Mouse (Mus musculus) neural tube, embryonic 14.5 days (tissue): ENCODE measurements around the gene Sinhcaf. TPM values are rescaled to one million over a fixed set of nuclear protein-coding genes. Genes with fewer than 3 reads are reported as not detected.
"Not testable (repeated sequence)": the region's sequence is repeated elsewhere in the genome, so short reads cannot be mapped to it uniquely, and the experiment has no call there.

Experiments
- ATAC-seq: fragments of 200-750 bp; cut with Nextera tagmentation; 2 replicates; pipeline ENCODE4 v1.8.0; 2017; ENCODE audit warnings: low read depth, mild to moderate bottlenecking, moderate TSS enrichment, moderate library complexity
- H3K27ac ChIP-seq: fragments of 300-500 bp; sonication (generic); 2 replicates; pipeline ENCODE4 v1.5.1; 2014; ENCODE audit warnings: low read depth, mild to moderate bottlenecking, control low read depth, low read length, moderate library complexity, mixed read lengths
- H3K27me3 ChIP-seq: fragments of 300-500 bp; sonication (generic); 2 replicates; pipeline ENCODE4 v1.6.1; 2014; ENCODE audit warnings: low read length; ENCODE audit not compliant: control insufficient read depth, insufficient read depth
- H3K36me3 ChIP-seq: fragments of 300-500 bp; sonication (generic); 2 replicates; pipeline ENCODE4 v1.6.1; 2014; ENCODE audit warnings: low read length, mixed read lengths; ENCODE audit not compliant: control insufficient read depth, insufficient read depth
- H3K4me1 ChIP-seq: fragments of 300-500 bp; sonication (generic); 2 replicates; pipeline ENCODE4 v1.6.1; 2014; ENCODE audit warnings: low read length; ENCODE audit not compliant: control insufficient read depth, insufficient read depth
- H3K4me2 ChIP-seq: fragments of 300-500 bp; sonication (generic); 2 replicates; pipeline ENCODE4 v1.6.1; 2014; ENCODE audit warnings: mild to moderate bottlenecking, low read depth, low read length, control low read depth
- H3K4me3 ChIP-seq: fragments of 300-500 bp; sonication (generic); 2 replicates; pipeline ENCODE4 v1.5.1; 2014; ENCODE audit warnings: low read depth, low read length, control low read depth, mixed read lengths
- H3K9ac ChIP-seq: fragments of 300-500 bp; sonication (generic); replicated peaks from 2 replicates; pipeline ENCODE4 v1.6.1; 2014; ENCODE audit warnings: low read depth, mild to moderate bottlenecking, control low read depth, low read length, mixed read lengths
- H3K9me3 ChIP-seq: fragments of 300-500 bp; sonication (generic); 2 replicates; pipeline ENCODE4 v1.6.1; 2016; ENCODE audit warnings: low read length; ENCODE audit not compliant: control insufficient read depth
- WGBS: fragments of 180-500 bp; shearing (Covaris S2); extraction: QIAGEN DNeasy Blood & Tissue Kit; methylation state at CpG from one replicate; pipeline ENCODE4 v1.1.7; 2014; 5-methylcytosine and 5-hydroxymethylcytosine counted together
- polyA plus RNA-seq: library from polyadenylated mRNA; unstranded; fragments of >200 nt; fragmentation: Nextera tagmentation; extraction: Ambion mirVana; gene quantifications from 2 replicates; pipeline ENCODE4 v1.2.1, GENCODE M21; 2014

Gene Sinhcaf
- polyA plus RNA-seq, 1 experiment from 2014 or later, result 35.5 TPM

GRCm38 (mm10) chr6:148940383-148940782, 5.9 kb downstream of the Sinhcaf start:
- WGBS, result 98% methylated on average over 2 of the region's 3 CpGs
- H3K36me3 ChIP-seq, H3K4me3 ChIP-seq, H3K9ac ChIP-seq, H3K27me3 ChIP-seq, ATAC-seq, H3K4me2 ChIP-seq, H3K4me1 ChIP-seq, H3K9me3 ChIP-seq, H3K27ac ChIP-seq: not testable (repeated sequence)

GRCm38 (mm10) chr6:148937693-148938092, 8.6 kb downstream of the Sinhcaf start:
- Histone ChIP-seq H3K36me3 (no peaks in the 10 kb centered on the region), H3K4me1 (0 out of 2 replicates have a peak, but pooled peaks cover 2% of the 10 kb centered on the region), H3K9me3 (no peaks in the 10 kb centered on the region), H3K27ac (no peak overlapping the region), H3K4me3 (no peak overlapping the region), H3K27me3 (no peaks in the 10 kb centered on the region), H3K9ac (no peak overlapping the region), H3K4me2 (no peak overlapping the region)
- 40% methylated on average over 1 of the region's 1 CpGs for WGBS
- ATAC-seq, result no peak

GRCm38 (mm10) chr6:148934961-148935590, 11.2 kb downstream of the Sinhcaf start:
- no peak overlapping the region for H3K27ac ChIP-seq
- 60% methylated on average over 3 of the region's 3 CpGs for WGBS
- no peaks in the 10 kb centered on the region for H3K9me3 ChIP-seq
- H3K9ac ChIP-seq, result no peak overlapping the region
- ATAC-seq, result no peak
- 0 out of 2 replicates have a peak, but pooled peaks cover 2% of the 10 kb centered on the region for H3K4me1 ChIP-seq
- H3K4me3 ChIP-seq, result no peak overlapping the region
- H3K4me2 ChIP-seq, result no peak overlapping the region
- H3K27me3 ChIP-seq, result no peaks in the 10 kb centered on the region
- peaks cover 4% of the 10 kb centered on the region; the same call in 1 of the 2 replicates for H3K36me3 ChIP-seq

GRCm38 (mm10) chr6:148931281-148931680, 15.0 kb downstream of the Sinhcaf start:
- WGBS, result 91% methylated on average over 6 of the region's 6 CpGs
- H3K36me3 ChIP-seq, result peaks cover 7% of the 10 kb centered on the region; the same call in 1 of the 2 replicates

GRCm38 (mm10) chr6:148918841-148919398, 27.3 kb downstream of the Sinhcaf start:
- H3K4me3 ChIP-seq, result no peak overlapping the region
- H3K9ac ChIP-seq, result no peak overlapping the region
- H3K27ac ChIP-seq, result no peak overlapping the region
- ATAC-seq, result no peak
- no peak overlapping the region for H3K4me2 ChIP-seq
- no peaks in the 10 kb centered on the region for H3K4me1 ChIP-seq
- no peaks in the 10 kb centered on the region for H3K9me3 ChIP-seq
- no peaks in the 10 kb centered on the region for H3K36me3 ChIP-seq
- H3K27me3 ChIP-seq, result no peaks in the 10 kb centered on the region

More at GRCm38 (mm10) chr6:148931281-148931680, 15.0 kb downstream of the Sinhcaf start:
- H3K9ac ChIP-seq, result no peak overlapping the region
- no peak overlapping the region for H3K4me3 ChIP-seq
- no peak for ATAC-seq
- H3K4me1 ChIP-seq, result 0 out of 2 replicates have a peak, but pooled peaks cover 2% of the 10 kb centered on the region
- no peaks in the 10 kb centered on the region for H3K27me3 ChIP-seq
- H3K4me2 ChIP-seq, result no peak overlapping the region
- H3K9me3 ChIP-seq, result no peaks in the 10 kb centered on the region
- no peak overlapping the region for H3K27ac ChIP-seq

GRCm38 (mm10) chr6:148917672-148918071, 28.6 kb downstream of the Sinhcaf start:
- WGBS, result 88% methylated on average over 1 of the region's 1 CpGs
- Histone ChIP-seq H3K4me1 (no peaks in the 10 kb centered on the region), H3K9ac (no peak overlapping the region), H3K27ac (no peak overlapping the region), H3K27me3 (no peaks in the 10 kb centered on the region), H3K4me2 (no peak overlapping the region), H3K9me3 (no peaks in the 10 kb centered on the region), H3K36me3 (no peaks in the 10 kb centered on the region), H3K4me3 (no peak overlapping the region)
- no peak for ATAC-seq

GRCm38 (mm10) chr6:148916817-148917216, 29.4 kb downstream of the Sinhcaf start:
- 39% methylated on average over 3 of the region's 3 CpGs for WGBS
- no peak overlapping the region for H3K4me3 ChIP-seq

DNA sequence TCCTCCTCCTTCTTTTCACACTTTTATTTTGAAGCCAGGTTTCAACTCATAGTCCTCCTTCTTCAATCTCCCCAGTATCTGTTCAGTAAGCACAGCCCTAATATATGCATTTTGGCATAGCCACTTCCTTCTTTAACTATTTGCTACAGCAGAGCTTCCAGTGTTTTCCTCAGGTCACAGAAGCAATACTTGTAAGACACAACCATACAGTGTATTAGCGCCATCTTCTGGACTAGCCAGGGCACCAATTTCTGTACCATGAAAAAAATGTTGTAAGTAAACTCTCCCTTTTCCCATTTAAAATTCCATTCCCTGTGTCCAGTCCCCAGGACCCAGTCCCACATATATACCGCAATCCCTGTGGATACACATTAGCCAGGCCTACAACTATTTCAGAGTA, 32.3 kb downstream of the Sinhcaf start:
- 13% methylated on average over 2 of the region's 2 CpGs for WGBS
- H3K4me2 ChIP-seq, result no peak overlapping the region
- no peak overlapping the region for H3K4me3 ChIP-seq
- H3K27ac ChIP-seq, result no peak overlapping the region
- H3K4me1 ChIP-seq, result no peaks in the 10 kb centered on the region
- H3K9ac ChIP-seq, result no peak overlapping the region
- H3K36me3 ChIP-seq, result no peaks in the 10 kb centered on the region
- H3K27me3 ChIP-seq, result no peaks in the 10 kb centered on the region
- no peaks in the 10 kb centered on the region for H3K9me3 ChIP-seq
- ATAC-seq, result peak; percentile 77; the same call in 1 of the 2 replicates

More at GRCm38 (mm10) chr6:148916817-148917216, 29.4 kb downstream of the Sinhcaf start:
- no peaks in the 10 kb centered on the region for H3K27me3 ChIP-seq
- no peaks in the 10 kb centered on the region for H3K36me3 ChIP-seq
- H3K4me2 ChIP-seq, result no peak overlapping the region
- ATAC-seq, result no peak
- no peaks in the 10 kb centered on the region for H3K4me1 ChIP-seq
- H3K9me3 ChIP-seq, result no peaks in the 10 kb centered on the region
- H3K27ac ChIP-seq, result no peak overlapping the region
- H3K9ac ChIP-seq, result no peak overlapping the region

- not testable (repeated sequence) for H3K9ac ChIP-seq, H3K27me3 ChIP-seq, H3K36me3 ChIP-seq, H3K4me2 ChIP-seq, H3K4me3 ChIP-seq, H3K27ac ChIP-seq, H3K4me1 ChIP-seq, ATAC-seq, H3K9me3 ChIP-seq
- WGBS, result 76% methylated on average over 8 of the region's 8 CpGs
These were observed 34.4 kb downstream of the Sinhcaf start for GRCm38 (mm10) chr6:148911906-148912305.
